Mouse (Mus musculus): ENCODE measurements around the gene 2810021J22Rik. TPM values are rescaled to one million over a fixed set of nuclear protein-coding genes. Genes with fewer than 3 reads are reported as not detected.

The 2810021J22Rik gene
- polyA plus RNA-seq, 1 experiment from 2014 or later = 11.0 TPM

- no peak for ATAC-seq (ENCODE audit: insufficient number of reproducible peaks, insufficient read depth, low FRiP score, low TSS enrichment, low read depth)
- 93% methylated on average over 8 of the region's 8 CpGs for WGBS
- Histone ChIP-seq H3K4me3 (replicated peaks) (no peak overlapping the region), H3K27ac (no peak overlapping the region), H3K9me3 (no peaks in the 10 kb centered on the region), H3K9ac (replicated peaks) (no peak overlapping the region), H3K4me1 (replicated peaks) (no peaks in the 10 kb centered on the region), H3K36me3 (peaks cover 51% of the 10 kb centered on the region), H3K4me2 (no peak overlapping the region), H3K27me3 (no peaks in the 10 kb centered on the region)
Observed at GRCm38 (mm10) chr11:58883756-58884155, 16.7 kb downstream of the 2810021J22Rik start.

DNA sequence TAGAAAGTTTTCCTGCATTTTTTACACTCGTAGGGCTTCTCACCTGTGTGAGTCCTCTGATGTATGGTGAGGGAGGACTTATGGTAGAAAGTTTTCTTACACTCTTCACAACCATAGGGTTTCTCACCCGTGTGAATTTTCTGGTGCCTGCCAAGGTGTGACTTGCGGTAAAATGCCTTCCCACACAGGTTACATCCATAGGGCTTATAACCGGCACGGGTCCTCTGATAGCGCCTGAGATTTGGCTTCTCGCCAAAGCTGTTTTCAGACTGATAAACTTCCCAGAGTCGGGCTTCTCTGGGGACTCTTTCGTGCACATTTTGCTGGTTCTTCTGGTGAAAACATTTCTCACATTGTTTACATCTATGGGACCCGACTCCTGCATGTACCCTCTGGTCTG is 23.5 kb downstream of the 2810021J22Rik start:
- Histone ChIP-seq H3K27me3 (no peaks in the 10 kb centered on the region), H3K4me3 (replicated peaks) (no peak overlapping the region), H3K4me2 (no peak overlapping the region), H3K4me1 (replicated peaks) (no peaks in the 10 kb centered on the region), H3K36me3 (peaks cover 70% of the 10 kb centered on the region), H3K27ac (no peak overlapping the region), H3K9me3 (no peaks in the 10 kb centered on the region), H3K9ac (replicated peaks) (no peak overlapping the region)
- 95% methylated on average over 10 of the region's 10 CpGs for WGBS
- no peak for ATAC-seq (ENCODE audit: insufficient number of reproducible peaks, insufficient read depth, low FRiP score, low TSS enrichment, low read depth)

- Histone ChIP-seq H3K4me2 (no peak overlapping the region), H3K36me3 (peaks cover 88% of the 10 kb centered on the region)
Observed at GRCm38 (mm10) chr11:58894456-58894855, 27.4 kb downstream of the 2810021J22Rik start.

GRCm38 (mm10) chr11:58897485-58897884 is 30.5 kb downstream of the 2810021J22Rik start:
- Histone ChIP-seq H3K4me3 (replicated peaks) (no peak overlapping the region), H3K9ac (replicated peaks) (no peak overlapping the region), H3K9me3 (no peaks in the 10 kb centered on the region), H3K4me1 (replicated peaks) (no peaks in the 10 kb centered on the region), H3K27ac (no peak overlapping the region), H3K4me2 (no peak overlapping the region), H3K36me3 (peaks cover 84% of the 10 kb centered on the region), H3K27me3 (no peaks in the 10 kb centered on the region)
- no peak for ATAC-seq (ENCODE audit: insufficient number of reproducible peaks, insufficient read depth, low FRiP score, low TSS enrichment, low read depth)
- WGBS = 94% methylated on average over 6 of the region's 6 CpGs

More at GRCm38 (mm10) chr11:58894456-58894855, 27.4 kb downstream of the 2810021J22Rik start:
- Histone ChIP-seq H3K4me1 (replicated peaks) (no peaks in the 10 kb centered on the region), H3K4me3 (replicated peaks) (no peak overlapping the region), H3K27me3 (no peaks in the 10 kb centered on the region), H3K9me3 (no peaks in the 10 kb centered on the region), H3K9ac (replicated peaks) (no peak overlapping the region), H3K27ac (no peak overlapping the region)
- WGBS = 45% methylated on average over 6 of the region's 6 CpGs
- ATAC-seq (ENCODE audit: insufficient number of reproducible peaks, insufficient read depth, low FRiP score, low TSS enrichment, low read depth) = no peak

GRCm38 (mm10) chr11:58901080-58901479 is 34.1 kb downstream of the 2810021J22Rik start:
- no peak overlapping the region for H3K4me3 ChIP-seq (replicated peaks)
- H3K9me3 ChIP-seq = no peaks in the 10 kb centered on the region
- H3K4me1 ChIP-seq (replicated peaks) = peaks cover 9% of the 10 kb centered on the region
- no peak overlapping the region for H3K4me2 ChIP-seq
- H3K36me3 ChIP-seq = peaks cover 55% of the 10 kb centered on the region
- no peak overlapping the region for H3K9ac ChIP-seq (replicated peaks)
- H3K27me3 ChIP-seq = no peaks in the 10 kb centered on the region
- H3K27ac ChIP-seq = no peak overlapping the region
- ATAC-seq (ENCODE audit: insufficient number of reproducible peaks, insufficient read depth, low FRiP score, low TSS enrichment, low read depth) = no peak

DNA sequence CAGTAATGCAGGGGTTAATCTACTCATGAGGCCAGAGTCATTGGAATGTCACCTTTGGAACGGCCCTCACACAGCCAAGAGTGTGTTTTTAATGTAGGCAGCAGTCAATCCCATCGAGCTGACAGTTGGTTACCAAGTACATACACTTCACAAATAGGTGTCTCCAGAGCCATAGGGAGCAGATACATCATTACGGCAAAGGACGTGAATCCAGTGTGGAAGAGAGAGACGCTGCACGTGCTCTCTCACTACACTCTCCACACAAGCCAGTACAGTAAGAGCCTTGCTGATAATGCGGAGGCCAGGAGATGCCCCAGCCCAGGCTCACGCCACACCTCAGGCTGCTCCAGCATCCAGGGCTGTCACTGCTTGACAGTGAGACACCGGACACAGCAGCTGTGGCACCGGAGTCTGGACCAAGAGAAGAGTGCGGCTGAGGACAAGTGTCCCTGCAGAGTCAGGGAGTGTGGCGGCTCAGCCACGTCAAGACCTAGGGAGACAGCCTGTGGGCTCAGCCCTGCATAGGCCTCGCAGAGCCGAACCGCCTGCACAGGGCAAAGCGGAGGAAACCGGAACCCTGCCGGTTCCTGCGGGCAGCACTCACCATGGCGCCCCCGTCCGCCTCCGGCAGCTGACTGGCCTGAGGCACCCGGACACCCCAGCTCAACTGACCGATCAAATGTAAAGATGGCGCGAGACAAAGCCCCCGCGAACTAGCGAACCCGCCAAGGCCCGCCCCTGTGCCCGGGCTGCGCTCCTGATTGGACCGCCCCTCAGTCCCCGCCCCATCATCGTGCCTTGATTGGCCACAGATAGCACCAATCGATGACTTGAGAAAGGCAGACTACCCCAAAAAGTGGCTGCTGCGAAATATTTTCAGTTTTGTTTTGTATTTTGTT is 36.7 kb downstream of the 2810021J22Rik start, which contains the start of gene Zfp39:
Gene Zfp39, minus strand, starts transcription at position 715 of the 899 bp plus-strand sequence.
- Histone ChIP-seq H3K9ac (replicated peaks) (peak within 1 kb of the TSS; percentile 89), H3K4me3 (replicated peaks) (peak within 1 kb of the TSS; percentile 84), H3K27ac (peak within 1 kb of the TSS; percentile 84), H3K4me2 (peak within 1 kb of the TSS; percentile 85), H3K27me3 (no peaks in the 10 kb centered on the region), H3K36me3 (peaks cover 33% of the 10 kb centered on the region), H3K4me1 (replicated peaks) (peaks cover 9% of the 10 kb centered on the region), H3K9me3 (no peaks in the 10 kb centered on the region)
- peak; percentile 95 for ATAC-seq (ENCODE audit: insufficient number of reproducible peaks, insufficient read depth, low FRiP score, low TSS enrichment, low read depth)
- WGBS = under 1% methylated on average over 40 of the region's 40 CpGs

GRCm38 (mm10) chr11:58904410-58904718 is 37.3 kb downstream of the 2810021J22Rik start:
- Histone ChIP-seq H3K36me3 (peaks cover 27% of the 10 kb centered on the region), H3K27ac (no peak overlapping the region), H3K9ac (replicated peaks) (no peak overlapping the region), H3K4me3 (replicated peaks) (peak overlapping the region; percentile 84), H3K27me3 (no peaks in the 10 kb centered on the region), H3K4me1 (replicated peaks) (peaks cover 9% of the 10 kb centered on the region), H3K4me2 (peak overlapping the region; percentile 85), H3K9me3 (no peaks in the 10 kb centered on the region)
- 4% methylated on average over 8 of the region's 8 CpGs for WGBS
- ATAC-seq (ENCODE audit: insufficient number of reproducible peaks, insufficient read depth, low FRiP score, low TSS enrichment, low read depth) = no peak; the same call in 1 of the 2 replicates

- H3K4me2 ChIP-seq = peak overlapping the region; percentile 85
- WGBS = 48% methylated on average over 6 of the region's 6 CpGs
- no peaks in the 10 kb centered on the region for H3K27me3 ChIP-seq
- H3K36me3 ChIP-seq = peaks cover 25% of the 10 kb centered on the region
- ATAC-seq (ENCODE audit: insufficient number of reproducible peaks, insufficient read depth, low FRiP score, low TSS enrichment, low read depth) = no peak
- H3K4me1 ChIP-seq (replicated peaks) = peaks cover 9% of the 10 kb centered on the region
- no peak overlapping the region for H3K27ac ChIP-seq
- H3K4me3 ChIP-seq (replicated peaks) = 0 out of 2 replicates have a peak overlapping the region, but pooled peaks have one; percentile 3
- no peaks in the 10 kb centered on the region for H3K9me3 ChIP-seq
- H3K9ac ChIP-seq (replicated peaks) = no peak overlapping the region
Observed at GRCm38 (mm10) chr11:58904838-58905237, 37.8 kb downstream of the 2810021J22Rik start.

DNA sequence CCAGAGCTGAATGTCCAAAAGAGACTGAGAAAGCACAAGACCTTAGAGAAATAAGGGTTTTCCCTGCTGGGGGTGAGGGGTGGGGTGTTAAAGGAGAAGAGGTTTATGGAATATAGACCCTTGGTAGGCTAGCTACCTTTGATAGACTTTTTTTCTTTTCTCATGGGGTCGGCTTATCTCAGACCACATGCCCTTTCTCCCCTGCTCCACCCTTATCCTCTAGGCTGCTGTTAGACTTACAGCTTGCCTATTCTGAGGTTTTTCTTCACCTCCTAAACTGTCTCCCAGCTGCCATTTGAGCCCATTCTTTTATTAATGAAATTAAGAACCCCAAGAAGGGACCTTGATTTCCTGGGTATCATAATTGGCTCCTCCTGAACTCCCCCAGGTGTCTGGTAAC is 46.8 kb downstream of the 2810021J22Rik start:
- Histone ChIP-seq H3K27me3 (no peaks in the 10 kb centered on the region), H3K4me1 (replicated peaks) (0 out of 2 replicates have a peak, but pooled peaks cover 3% of the 10 kb centered on the region), H3K4me3 (replicated peaks) (no peak overlapping the region), H3K36me3 (no peaks in the 10 kb centered on the region), H3K9ac (replicated peaks) (no peak overlapping the region; the same call in 1 of the 2 replicates), H3K27ac (0 out of 2 replicates have a peak overlapping the region, but pooled peaks have one; percentile 3), H3K4me2 (no peak overlapping the region), H3K9me3 (no peaks in the 10 kb centered on the region)
- WGBS = 100% methylated on average over 1 of the region's 1 CpGs
- no peak for ATAC-seq (ENCODE audit: insufficient number of reproducible peaks, insufficient read depth, low FRiP score, low TSS enrichment, low read depth)

DNA sequence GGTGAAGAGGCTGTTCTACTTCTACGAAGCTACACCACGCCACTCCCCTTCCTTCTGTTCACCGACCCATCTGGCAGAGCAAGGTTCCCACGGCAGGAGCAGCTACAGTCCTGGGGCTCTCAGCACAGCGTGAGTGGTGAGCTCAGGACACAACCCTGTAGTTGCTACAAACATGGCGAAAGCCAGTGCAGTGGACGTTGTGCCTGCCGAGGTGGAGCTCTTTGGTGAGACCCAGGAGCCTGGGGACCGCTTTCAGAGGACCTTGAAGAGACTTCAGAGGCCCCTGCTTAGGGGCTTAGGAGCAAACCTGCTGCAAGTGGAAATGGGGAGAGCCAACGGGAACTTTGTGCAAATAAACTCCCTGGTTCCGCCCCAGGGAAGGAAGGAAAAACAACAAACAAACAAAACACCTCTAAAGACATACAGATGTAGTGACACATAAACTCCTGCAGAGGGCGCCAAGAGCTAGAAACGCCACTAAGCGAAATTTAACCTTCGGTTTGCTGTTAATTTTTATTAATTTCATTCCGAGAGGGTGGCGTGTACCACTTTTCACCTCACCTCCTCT is 47.5 kb downstream of the 2810021J22Rik start:
- no peak for ATAC-seq (ENCODE audit: insufficient number of reproducible peaks, insufficient read depth, low FRiP score, low TSS enrichment, low read depth)
- Histone ChIP-seq H3K4me1 (replicated peaks) (peaks cover 5% of the 10 kb centered on the region; the same call in 1 of the 2 replicates), H3K4me3 (replicated peaks) (peak overlapping the region; percentile 32), H3K4me2 (peak overlapping the region; percentile 61), H3K9me3 (no peaks in the 10 kb centered on the region), H3K9ac (replicated peaks) (peak overlapping the region; percentile 56), H3K27me3 (no peaks in the 10 kb centered on the region), H3K27ac (peak overlapping the region; percentile 3; the same call in 1 of the 2 replicates), H3K36me3 (no peaks in the 10 kb centered on the region)
- WGBS = 14% methylated on average over 17 of the region's 17 CpGs
